Mouse (Mus musculus): Measurements from ENCODE around the gene Zfp148.

GRCm38 (mm10) chr16:33404055-33404454, 23.4 kb downstream of the Zfp148 start:
- no peak for TF ChIP-seq CTCF (IDR thresholded peaks at IDR 0.05; ENCODE audit: control insufficient read depth, insufficient read depth, insufficient read length)
- TF ChIP-seq MAX (IDR thresholded peaks at IDR 0.05), result no peak
- TF ChIP-seq MYOG (IDR thresholded peaks at IDR 0.05; ENCODE audit: control insufficient read depth, extremely low read depth, insufficient read length), result no peak
- no peak for TF ChIP-seq USF1 (IDR thresholded peaks at IDR 0.05; ENCODE audit: low read depth)
